ENCODE assay signal across 21 mouse cellular contexts in the genomic region with DNA sequence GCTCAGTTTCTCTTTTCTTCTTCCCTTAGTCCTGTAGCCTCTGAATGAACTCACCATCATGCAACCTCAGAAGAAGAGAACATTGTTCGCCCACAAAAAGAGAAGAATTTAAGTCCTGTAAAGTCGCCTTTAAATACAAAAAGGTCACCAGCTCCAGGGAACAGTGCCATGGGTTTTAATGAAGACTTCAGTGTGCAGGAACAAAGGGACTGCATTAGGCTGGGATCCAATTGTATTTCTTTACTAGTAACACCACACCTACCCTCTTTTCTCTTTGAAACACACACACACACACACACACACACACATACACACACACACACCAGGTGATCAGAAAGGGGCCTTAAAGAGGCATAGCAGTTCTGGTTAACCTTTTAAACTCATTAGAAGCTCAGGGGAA.
"Had no signal": no experiment of that assay in that cellular context is flagged by ENCODE, and none has a peak within 500 bp of the region (broad histone marks: within the 10 kb centered on the region; RNA-seq: fewer than 3 reads in every experiment).

No protein-coding gene starts in this region.

- DNase-seq: kidney, adult 9 months; kidney, postnatal 14 days; kidney, postnatal 4 days; left cerebral cortex, postnatal 4 days; liver; lung, adult 18-20 months; lung, postnatal 10 days; lung, postnatal 36 days; right cerebral cortex, adult 18-20 months; right cerebral cortex, postnatal 14 days; right cerebral cortex, postnatal 4 days; thymus, adult 18-20 months; thymus, postnatal 36 days had no signal

- H3K27ac ChIP-seq: liver, embryonic 12.5 days; liver, embryonic 15.5 days; lung, embryonic 15.5 days; midbrain, embryonic 10.5 days; midbrain, embryonic 15.5 days; neural tube, embryonic 12.5 days; neural tube, embryonic 15.5 days had no signal

- ATAC-seq: liver, embryonic 12.5 days; midbrain, embryonic 15.5 days had no signal

- H3K4me2 ChIP-seq: liver, embryonic 12.5 days; liver, embryonic 15.5 days; lung, embryonic 15.5 days; midbrain, embryonic 15.5 days; neural tube, embryonic 12.5 days; neural tube, embryonic 15.5 days had no signal

- H3K9ac ChIP-seq: liver, embryonic 12.5 days; liver, embryonic 15.5 days; lung, embryonic 15.5 days; midbrain, embryonic 15.5 days; neural tube, embryonic 12.5 days; neural tube, embryonic 15.5 days had no signal

- H3K36me3 ChIP-seq: liver, embryonic 12.5 days; liver, embryonic 15.5 days; lung, embryonic 15.5 days; midbrain, embryonic 10.5 days; midbrain, embryonic 15.5 days; neural tube, embryonic 12.5 days; neural tube, embryonic 15.5 days had no signal

- H3K4me1 ChIP-seq: liver, embryonic 12.5 days; liver, embryonic 15.5 days had no signal

- H3K27me3 ChIP-seq: liver, embryonic 12.5 days; liver, embryonic 15.5 days; lung, embryonic 15.5 days; megakaryocyte, embryonic 14.5 days; midbrain, embryonic 15.5 days; neural tube, embryonic 12.5 days; neural tube, embryonic 15.5 days had no signal

- H3K9me3 ChIP-seq: liver, embryonic 12.5 days; liver, embryonic 15.5 days; lung, embryonic 15.5 days; megakaryocyte, embryonic 14.5 days; midbrain, embryonic 10.5 days; midbrain, embryonic 15.5 days; neural tube, embryonic 12.5 days; neural tube, embryonic 15.5 days had no signal

- H3K4me3 ChIP-seq: liver, embryonic 12.5 days; liver, embryonic 15.5 days; lung, embryonic 15.5 days; megakaryocyte, embryonic 14.5 days; midbrain, embryonic 10.5 days; midbrain, embryonic 15.5 days; neural tube, embryonic 12.5 days; neural tube, embryonic 15.5 days had no signal
